Mouse (Mus musculus): ENCODE data around the gene Cyp39a1.
A peak's percentile ranks its signal among the peaks of the same experiment; 100 is the strongest.

Gene Cyp39a1

GRCm38 (mm10) chr17:43677317-43677716 lies 10.1 kb downstream of the Cyp39a1 start:
- no peak for DNase-seq (ENCODE audit: extremely low read depth, low read depth, low spot score)

- DNase-seq (ENCODE audit: extremely low read depth, low read depth, low spot score), result no peak
Measured at GRCm38 (mm10) chr17:43684086-43684485, 16.9 kb downstream of the Cyp39a1 start.

- DNase-seq (ENCODE audit: extremely low read depth, low read depth, low spot score), result peak; percentile 80
Measured at GRCm38 (mm10) chr17:43684638-43685037, 17.4 kb downstream of the Cyp39a1 start.

- DNase-seq (ENCODE audit: extremely low read depth, low read depth, low spot score), result no peak
Measured at GRCm38 (mm10) chr17:43689591-43689990, 22.4 kb downstream of the Cyp39a1 start.

- no peak for DNase-seq (ENCODE audit: extremely low read depth, low read depth, low spot score)
Measured at GRCm38 (mm10) chr17:43698997-43699649, 31.9 kb downstream of the Cyp39a1 start.

- no peak for DNase-seq (ENCODE audit: extremely low read depth, low read depth, low spot score)
Measured at GRCm38 (mm10) chr17:43701060-43701459, 33.8 kb downstream of the Cyp39a1 start.

- DNase-seq (ENCODE audit: extremely low read depth, low read depth, low spot score), result no peak
Measured at GRCm38 (mm10) chr17:43704216-43704930, 37.1 kb downstream of the Cyp39a1 start.

GRCm38 (mm10) chr17:43706749-43707148 lies 39.5 kb downstream of the Cyp39a1 start:
- DNase-seq (ENCODE audit: extremely low read depth, low read depth, low spot score), result no peak

GRCm38 (mm10) chr17:43707254-43707653 lies 40.0 kb downstream of the Cyp39a1 start:
- no peak for DNase-seq (ENCODE audit: extremely low read depth, low read depth, low spot score)

GRCm38 (mm10) chr17:43711557-43712352 lies 44.5 kb downstream of the Cyp39a1 start:
- DNase-seq (ENCODE audit: extremely low read depth, low read depth, low spot score), result no peak

GRCm38 (mm10) chr17:43714191-43714590 lies 47.0 kb downstream of the Cyp39a1 start:
- DNase-seq (ENCODE audit: extremely low read depth, low read depth, low spot score), result no peak

GRCm38 (mm10) chr17:43716601-43717000 lies 49.4 kb downstream of the Cyp39a1 start:
- DNase-seq (ENCODE audit: extremely low read depth, low read depth, low spot score), result no peak

- no peak for DNase-seq (ENCODE audit: extremely low read depth, low read depth, low spot score)
Measured at GRCm38 (mm10) chr17:43719401-43719800, 52.2 kb downstream of the Cyp39a1 start.

- no peak for DNase-seq (ENCODE audit: extremely low read depth, low read depth, low spot score)
Measured at GRCm38 (mm10) chr17:43724480-43724879, 57.3 kb downstream of the Cyp39a1 start.

- DNase-seq (ENCODE audit: extremely low read depth, low read depth, low spot score), result no peak
Measured at GRCm38 (mm10) chr17:43731327-43731726, 64.1 kb downstream of the Cyp39a1 start.

GRCm38 (mm10) chr17:43731976-43732375 lies 64.8 kb downstream of the Cyp39a1 start:
- no peak for DNase-seq (ENCODE audit: extremely low read depth, low read depth, low spot score)

- no peak for DNase-seq (ENCODE audit: extremely low read depth, low read depth, low spot score)
Measured at GRCm38 (mm10) chr17:43734252-43734651, 67.0 kb downstream of the Cyp39a1 start.

- no peak for DNase-seq (ENCODE audit: extremely low read depth, low read depth, low spot score)
Measured at GRCm38 (mm10) chr17:43743933-43744332, 76.7 kb downstream of the Cyp39a1 start.

GRCm38 (mm10) chr17:43744425-43744824 lies 77.2 kb downstream of the Cyp39a1 start:
- DNase-seq (ENCODE audit: extremely low read depth, low read depth, low spot score), result no peak

GRCm38 (mm10) chr17:43751146-43751545 lies 83.9 kb downstream of the Cyp39a1 start:
- no peak for DNase-seq (ENCODE audit: extremely low read depth, low read depth, low spot score)

- no peak for DNase-seq (ENCODE audit: extremely low read depth, low read depth, low spot score)
Measured at GRCm38 (mm10) chr17:43752811-43753210, 85.6 kb downstream of the Cyp39a1 start.

- DNase-seq (ENCODE audit: extremely low read depth, low read depth, low spot score), result no peak
Measured at GRCm38 (mm10) chr17:43754687-43755086, 87.5 kb downstream of the Cyp39a1 start.

All from fat pad, adult 2 months (tissue).